Mouse (Mus musculus): ENCODE data around the gene Arid5a. TPM values are rescaled to one million over a fixed set of nuclear protein-coding genes. Genes with fewer than 3 reads are reported as not detected.

The Arid5a gene
- polyA plus RNA-seq, 1 experiment from 2014 or later = 5.4 TPM

- DNase-seq = peak; percentile 14
- peak; percentile 24; the same call in 1 of the 2 replicates for ATAC-seq (ENCODE audit: insufficient read depth)
- no peak overlapping the region for H3K27ac ChIP-seq (ENCODE audit: low read depth)
Measured at GRCm38 (mm10) chr1:36323076-36323475, 15.5 kb downstream of the Arid5a start.

DNA sequence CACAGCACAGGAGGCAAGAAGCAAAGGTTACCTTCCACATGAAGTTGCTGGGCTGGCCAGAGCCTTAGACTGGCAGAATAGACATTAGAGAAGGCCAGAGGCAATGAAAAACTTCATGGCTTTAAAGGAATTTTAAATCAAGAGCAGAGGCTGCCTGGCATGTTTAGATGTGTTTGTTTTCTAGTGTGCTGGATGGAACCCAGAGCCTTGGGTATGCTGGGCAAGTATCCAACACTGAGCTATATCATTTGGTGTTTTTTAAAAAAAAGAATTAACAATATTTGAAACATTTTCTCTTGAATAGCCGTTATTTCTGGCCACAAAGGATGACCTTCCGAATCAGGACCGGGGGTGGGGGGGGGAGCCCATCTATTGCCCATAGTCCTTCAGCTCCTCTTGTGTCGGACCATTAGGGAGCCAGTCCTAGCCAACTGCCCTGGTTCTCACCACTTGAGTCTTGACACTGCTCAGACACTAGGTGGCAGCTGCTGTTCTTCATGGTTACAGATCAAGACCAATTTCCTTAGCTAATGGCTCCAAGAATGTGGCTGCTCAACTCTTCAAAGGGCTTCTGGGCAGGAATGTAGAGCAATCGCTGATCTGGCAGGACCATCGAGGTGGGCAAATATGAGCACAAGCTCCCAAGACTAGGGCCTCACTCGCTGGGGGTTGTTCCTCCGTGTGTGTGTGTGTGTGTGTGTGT, 16.4 kb downstream of the Arid5a start:
- Histone ChIP-seq H3K9ac (no peak overlapping the region), H3K4me2 (no peak overlapping the region), H3K27me3 (ENCODE audit: insufficient read depth, low read length) (no peaks in the 10 kb centered on the region), H3K4me3 (ENCODE audit: low read depth, low read length) (no peak overlapping the region), H3K27ac (ENCODE audit: low read depth) (no peak overlapping the region), H3K9me3 (ENCODE audit: low read depth, low read length) (no peaks in the 10 kb centered on the region), H3K36me3 (ENCODE audit: insufficient read depth) (0 out of 2 replicates have a peak, but pooled peaks cover 6% of the 10 kb centered on the region), H3K4me1 (ENCODE audit: insufficient read depth) (peaks cover 4% of the 10 kb centered on the region)
- TF ChIP-seq CTCF (IDR thresholded peaks at IDR 0.05; ENCODE audit: low read depth) = peak; percentile 80
- DNase-seq (peak; percentile 82), ATAC-seq (ENCODE audit: insufficient read depth) (peak; percentile 69; the same call in 1 of the 2 replicates)
- 33% methylated on average over 8 of the region's 8 CpGs for WGBS

More at GRCm38 (mm10) chr1:36323076-36323475, 15.5 kb downstream of the Arid5a start:
- no peaks in the 10 kb centered on the region for H3K9me3 ChIP-seq (ENCODE audit: low read depth, low read length)
- no peak overlapping the region for H3K9ac ChIP-seq
- no peaks in the 10 kb centered on the region for H3K27me3 ChIP-seq (ENCODE audit: insufficient read depth, low read length)
- 0 out of 2 replicates have a peak, but pooled peaks cover 6% of the 10 kb centered on the region for H3K36me3 ChIP-seq (ENCODE audit: insufficient read depth)
- no peak for TF ChIP-seq CTCF (IDR thresholded peaks at IDR 0.05; ENCODE audit: low read depth)
- H3K4me2 ChIP-seq = no peak overlapping the region
- H3K4me1 ChIP-seq (ENCODE audit: insufficient read depth) = peaks cover 4% of the 10 kb centered on the region
- H3K4me3 ChIP-seq (ENCODE audit: low read depth, low read length) = no peak overlapping the region
- WGBS = 18% methylated on average over 9 of the region's 9 CpGs

DNA sequence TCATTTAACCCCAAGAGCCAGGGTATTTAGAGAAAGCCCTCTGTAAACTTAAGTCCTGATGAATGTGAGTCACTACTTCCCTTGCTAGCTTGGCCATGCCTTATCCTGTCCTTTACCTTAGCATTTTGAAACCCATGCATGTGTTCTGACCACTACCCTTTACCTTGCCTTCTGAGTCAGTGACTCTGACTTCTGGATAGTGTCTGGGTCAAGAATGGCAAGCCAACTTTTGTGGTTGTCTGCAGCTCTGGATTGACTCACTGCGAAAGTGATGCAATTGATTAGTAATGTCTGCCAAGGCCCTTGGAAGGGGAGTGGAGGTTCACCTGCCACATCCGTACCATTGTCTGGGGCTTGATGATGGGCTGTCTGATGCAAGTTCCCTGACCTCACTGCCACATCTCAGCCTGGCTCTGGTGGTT, 18.4 kb downstream of the Arid5a start:
- Histone ChIP-seq H3K9ac (no peak overlapping the region), H3K36me3 (ENCODE audit: insufficient read depth) (peaks cover 10% of the 10 kb centered on the region; the same call in 1 of the 2 replicates), H3K9me3 (ENCODE audit: low read depth, low read length) (no peaks in the 10 kb centered on the region), H3K4me3 (ENCODE audit: low read depth, low read length) (no peak overlapping the region), H3K27me3 (ENCODE audit: insufficient read depth, low read length) (no peaks in the 10 kb centered on the region), H3K4me1 (ENCODE audit: insufficient read depth) (peaks cover 4% of the 10 kb centered on the region), H3K4me2 (no peak overlapping the region), H3K27ac (ENCODE audit: low read depth) (no peak overlapping the region)
- ATAC-seq (ENCODE audit: insufficient read depth) = no peak
- DNase-seq = no peak
- 86% methylated on average over 2 of the region's 2 CpGs for WGBS
- no peak for TF ChIP-seq CTCF (IDR thresholded peaks at IDR 0.05; ENCODE audit: low read depth)

DNA sequence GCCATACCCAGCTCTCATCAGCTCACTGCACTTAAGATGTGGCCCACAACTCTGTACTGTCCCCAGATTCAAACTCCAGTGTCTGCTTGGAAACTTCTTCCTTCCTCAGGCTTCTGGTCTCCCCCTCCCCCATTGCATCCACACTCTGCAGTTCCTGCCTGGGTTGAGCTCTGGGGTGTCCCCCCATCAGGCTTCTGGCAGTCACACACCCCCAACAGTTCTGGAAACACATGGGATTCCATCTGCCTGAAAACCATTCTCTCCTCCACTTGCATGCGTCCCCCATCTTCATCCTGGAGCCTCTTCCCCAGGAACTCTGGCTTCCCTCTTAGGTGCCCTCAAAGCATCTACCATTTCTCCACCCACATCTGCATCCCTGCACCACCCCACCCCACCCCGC, 19.3 kb downstream of the Arid5a start:
- no peak for TF ChIP-seq CTCF (IDR thresholded peaks at IDR 0.05; ENCODE audit: low read depth)
- peaks cover 18% of the 10 kb centered on the region; the same call in 1 of the 2 replicates for H3K36me3 ChIP-seq (ENCODE audit: insufficient read depth)
- no peak overlapping the region for H3K4me3 ChIP-seq (ENCODE audit: low read depth, low read length)
- H3K9me3 ChIP-seq (ENCODE audit: low read depth, low read length) = no peaks in the 10 kb centered on the region
- H3K4me2 ChIP-seq = no peak overlapping the region
- H3K27me3 ChIP-seq (ENCODE audit: insufficient read depth, low read length) = no peaks in the 10 kb centered on the region
- H3K9ac ChIP-seq = no peak overlapping the region
- H3K27ac ChIP-seq (ENCODE audit: low read depth) = no peak overlapping the region
- H3K4me1 ChIP-seq (ENCODE audit: insufficient read depth) = peaks cover 4% of the 10 kb centered on the region
- no peak for ATAC-seq (ENCODE audit: insufficient read depth)
- no peak for DNase-seq
- WGBS = 85% methylated on average over 2 of the region's 2 CpGs

GRCm38 (mm10) chr1:36331743-36332142, 24.2 kb downstream of the Arid5a start:
- Histone ChIP-seq H3K27me3 (ENCODE audit: insufficient read depth, low read length) (no peaks in the 10 kb centered on the region), H3K4me2 (no peak overlapping the region), H3K36me3 (ENCODE audit: insufficient read depth) (peaks cover 52% of the 10 kb centered on the region), H3K27ac (ENCODE audit: low read depth) (no peak overlapping the region), H3K9ac (no peak overlapping the region), H3K4me1 (ENCODE audit: insufficient read depth) (no peaks in the 10 kb centered on the region), H3K9me3 (ENCODE audit: low read depth, low read length) (no peaks in the 10 kb centered on the region), H3K4me3 (ENCODE audit: low read depth, low read length) (no peak overlapping the region)
- no peak for TF ChIP-seq CTCF (IDR thresholded peaks at IDR 0.05; ENCODE audit: low read depth)
- DNase-seq = no peak
- 72% methylated on average over 6 of the region's 6 CpGs for WGBS
- ATAC-seq (ENCODE audit: insufficient read depth) = no peak

DNA sequence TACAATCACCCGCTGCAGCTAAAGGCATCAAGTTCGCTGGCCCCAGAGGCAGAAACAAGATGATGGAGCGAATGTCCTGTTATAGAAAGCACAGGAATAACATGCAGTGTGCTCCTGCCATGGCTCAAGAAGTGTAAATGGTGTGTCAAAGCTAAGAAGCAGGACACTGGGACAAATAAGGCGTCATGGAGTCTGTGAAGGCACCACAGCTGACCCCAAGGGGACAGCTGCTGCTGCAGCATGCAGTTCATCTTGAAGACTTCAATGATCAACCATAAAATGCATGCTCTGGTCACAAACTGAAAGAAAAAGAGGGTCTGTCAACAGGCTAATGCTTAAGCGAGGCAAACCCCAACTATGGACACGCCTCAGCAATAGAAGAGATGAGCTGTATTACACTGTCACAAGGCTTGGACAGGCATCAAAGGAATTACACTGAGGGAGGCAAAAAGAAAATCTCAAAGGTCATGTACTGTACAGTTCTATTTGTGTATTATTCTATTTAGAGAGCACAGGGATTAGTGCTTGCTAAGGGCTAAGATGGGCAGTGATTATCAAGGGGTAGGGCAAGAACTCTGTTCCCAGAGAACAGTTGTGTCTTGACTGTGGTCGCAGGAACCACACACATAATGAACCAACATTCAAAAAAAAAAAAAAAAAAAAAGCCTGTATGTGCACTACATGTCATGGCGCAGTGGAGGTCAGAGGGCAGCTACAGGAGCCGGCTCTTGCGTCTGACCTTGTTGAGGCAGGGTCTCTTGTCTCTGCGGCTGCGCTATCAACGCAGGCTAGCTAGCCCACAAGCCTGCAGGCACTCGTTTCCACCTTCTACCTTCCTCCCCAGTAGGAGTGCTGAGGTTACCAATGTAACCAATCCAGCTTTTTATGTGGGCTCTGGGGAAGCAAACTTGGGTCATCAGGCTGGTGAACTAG, 25.7 kb downstream of the Arid5a start:
- Histone ChIP-seq H3K9ac (no peak overlapping the region), H3K4me1 (ENCODE audit: insufficient read depth) (no peaks in the 10 kb centered on the region), H3K4me3 (ENCODE audit: low read depth, low read length) (no peak overlapping the region), H3K9me3 (ENCODE audit: low read depth, low read length) (no peaks in the 10 kb centered on the region), H3K4me2 (no peak overlapping the region), H3K27me3 (ENCODE audit: insufficient read depth, low read length) (no peaks in the 10 kb centered on the region), H3K36me3 (ENCODE audit: insufficient read depth) (peaks cover 67% of the 10 kb centered on the region), H3K27ac (ENCODE audit: low read depth) (no peak overlapping the region)
- WGBS = 75% methylated on average over 14 of the region's 14 CpGs
- no peak for DNase-seq
- no peak for ATAC-seq (ENCODE audit: insufficient read depth)
- TF ChIP-seq CTCF (IDR thresholded peaks at IDR 0.05; ENCODE audit: low read depth) = no peak

- H3K9me3 ChIP-seq (ENCODE audit: low read depth, low read length) = no peaks in the 10 kb centered on the region
- ATAC-seq (ENCODE audit: insufficient read depth) = no peak
- TF ChIP-seq CTCF (IDR thresholded peaks at IDR 0.05; ENCODE audit: low read depth) = no peak
- DNase-seq = no peak
- peaks cover 100% of the 10 kb centered on the region for H3K36me3 ChIP-seq (ENCODE audit: insufficient read depth)
- H3K4me2 ChIP-seq = no peak overlapping the region
- H3K9ac ChIP-seq = no peak overlapping the region
- H3K4me3 ChIP-seq (ENCODE audit: low read depth, low read length) = no peak overlapping the region
- H3K27ac ChIP-seq (ENCODE audit: low read depth) = no peak overlapping the region
- H3K4me1 ChIP-seq (ENCODE audit: insufficient read depth) = no peaks in the 10 kb centered on the region
- WGBS = 90% methylated on average over 6 of the region's 6 CpGs
- H3K27me3 ChIP-seq (ENCODE audit: insufficient read depth, low read length) = no peaks in the 10 kb centered on the region
Measured at GRCm38 (mm10) chr1:36342547-36342946, 35.0 kb downstream of the Arid5a start.

Data from lung, embryonic 14.5 days (tissue).